Mouse (Mus musculus) heart, adult 18-20 months (tissue): ENCODE data around the gene Wfdc12. TPM values are rescaled to one million over a fixed set of nuclear protein-coding genes. Genes with fewer than 3 reads are reported as not detected.

ENCODE experiments used
- total RNA-seq, 2 experiments: library from RNA; stranded (reverse); gene quantifications; 2 replicates each; pipeline ENCODE4 v1.2.3; 2021

The Wfdc12 gene
- total RNA-seq, 2 experiments from 2014 or later = not detected

Other genes starting within 250 kb of the Wfdc12 start
- 10 to 100 TPM; 75.9 to 82.7 TPM for gene Ywhab, start 195.6 kb downstream of the Wfdc12 start, total RNA-seq
- gene Pabpc1l, start 165.2 kb downstream of the Wfdc12 start, total RNA-seq = under 1 TPM; 0.57 to 0.62 TPM
- 10 to 100 TPM; 12.9 to 20.0 TPM for gene Stk4, start 120.3 kb downstream of the Wfdc12 start, total RNA-seq
- 10 to 100 TPM; 21.6 to 21.7 TPM for gene Tomm34, start 119.4 kb downstream of the Wfdc12 start, total RNA-seq
- gene Kcns1, start 19.5 kb downstream of the Wfdc12 start, total RNA-seq = under 1 TPM in 1 of 2 experiments, not detected in 1; 0.10 TPM
- not detected for gene Wfdc5, start 7.9 kb downstream of the Wfdc12 start, total RNA-seq
- gene Wfdc15a, start 9.5 kb upstream of the Wfdc12 start, total RNA-seq = not detected
- gene Wfdc15b, start 31.1 kb upstream of the Wfdc12 start, total RNA-seq = not detected
- not detected for gene Svs2, start 47.9 kb upstream of the Wfdc12 start, total RNA-seq
- gene Svs3b, start 66.0 kb upstream of the Wfdc12 start, total RNA-seq = not detected
- gene Svs4, start 87.9 kb upstream of the Wfdc12 start, total RNA-seq = not detected
- not detected for gene Svs3a, start 98.7 kb upstream of the Wfdc12 start, total RNA-seq
- gene Svs6, start 126.1 kb upstream of the Wfdc12 start, total RNA-seq = not detected
- not detected for gene Svs5, start 142.1 kb upstream of the Wfdc12 start, total RNA-seq
- gene Slpi, start 198.5 kb upstream of the Wfdc12 start, total RNA-seq = 10 to 100 TPM; 12.2 to 21.3 TPM
- gene Rbpjl, start 212.5 kb upstream of the Wfdc12 start, total RNA-seq = not detected
- gene Matn4, start 214.6 kb upstream of the Wfdc12 start, total RNA-seq = under 1 TPM; 0.36 to 0.45 TPM